Mouse (Mus musculus): ENCODE data around the gene Pde7b. TPM values are rescaled to one million over a fixed set of nuclear protein-coding genes. Genes with fewer than 3 reads are reported as not detected.

Gene Pde7b
- total and polyA plus RNA-seq, 3 experiments, result not detected

DNA sequence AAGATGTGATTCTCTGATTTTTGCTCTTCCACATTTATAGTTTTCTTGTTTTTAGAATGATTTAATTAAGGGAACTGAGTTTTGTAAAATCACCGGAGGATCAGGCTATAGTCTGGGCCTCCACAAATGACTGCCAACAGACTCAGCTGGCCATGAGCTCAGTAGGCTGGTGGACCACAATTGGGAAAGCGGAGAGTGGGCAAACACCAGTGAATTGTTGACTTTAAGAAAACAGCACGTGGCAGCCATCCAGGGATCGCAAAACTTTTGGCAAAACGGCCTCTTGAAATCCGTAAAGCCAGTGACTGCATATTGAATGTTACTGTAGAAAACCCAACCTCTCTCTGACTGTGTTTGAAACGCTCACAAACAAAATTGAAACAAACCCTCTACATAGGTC, 94.8 kb downstream of the Pde7b start:
- TF ChIP-seq MAFK (IDR thresholded peaks at IDR 0.05; ENCODE audit: insufficient replicate concordance, low read length), result no peak
- TF ChIP-seq IRF4 (IDR thresholded peaks at IDR 0.05; ENCODE audit: low read depth, low read length), result no peak
- no peak for TF ChIP-seq ELF1 (IDR thresholded peaks at IDR 0.05; ENCODE audit: low read depth, low read length)
- TF ChIP-seq EP300 (IDR thresholded peaks at IDR 0.05; ENCODE audit: low read length), result no peak
- no peak for TF ChIP-seq PAX5 (IDR thresholded peaks at IDR 0.05; ENCODE audit: low read length)
- TF ChIP-seq BHLHE40 (IDR thresholded peaks at IDR 0.05; ENCODE audit: low read depth, low read length), result no peak
- TF ChIP-seq NRF1 (IDR thresholded peaks at IDR 0.05; ENCODE audit: low read depth, low read length), result no peak
- no peak for TF ChIP-seq MXI1 (IDR thresholded peaks at IDR 0.05; ENCODE audit: low read depth, low read length)
- no peak for TF ChIP-seq ZC3H11A (IDR thresholded peaks at IDR 0.05; ENCODE audit: low read depth, low read length)
- no peak for TF ChIP-seq USF1 (IDR thresholded peaks at IDR 0.05; ENCODE audit: low read depth, low read length)
- TF ChIP-seq GABPA (IDR thresholded peaks at IDR 0.05; ENCODE audit: insufficient replicate concordance, low read depth, low read length), result no peak
- TF ChIP-seq JUND (conservative IDR thresholded peaks at IDR 0.05; ENCODE audit: low read depth, low read length), result no peak
- TF ChIP-seq RCOR1 (conservative IDR thresholded peaks at IDR 0.05; ENCODE audit: low read depth, low read length), result no peak
- no peak for TF ChIP-seq POLR2A (IDR thresholded peaks at IDR 0.05; ENCODE audit: low read depth, low read length)
- TF ChIP-seq E2F4 (IDR thresholded peaks at IDR 0.05; ENCODE audit: insufficient replicate concordance, low read depth, low read length), result no peak
- no peak for TF ChIP-seq TBP (conservative IDR thresholded peaks at IDR 0.05; ENCODE audit: low read depth, low read length)
- TF ChIP-seq UBTF (IDR thresholded peaks at IDR 0.05; ENCODE audit: low read depth, low read length), result no peak
- no peak for TF ChIP-seq ZMIZ1 (IDR thresholded peaks at IDR 0.05; ENCODE audit: low read depth, low read length)
- no peak for TF ChIP-seq ZNF384 (IDR thresholded peaks at IDR 0.05; ENCODE audit: low read depth, low read length)
- in situ Hi-C loops (cut with MboI; ENCODE audit: low pct_ligation_motif_present, low pct_unique_long_range_greater_than_20kb, low sequenced_read_pairs), result no loop called here
- Histone ChIP-seq H3K27me3 (replicated peaks) (no peaks in the 10 kb centered on the region), H3K4me1 (ENCODE audit: control insufficient read depth in 1 of 2, insufficient read depth in 2 of 2) (no peaks in the 10 kb centered on the region), H3K27ac (ENCODE audit: insufficient read depth, low read depth) (no peak overlapping the region), H3K4me3 (replicated peaks in 1 of 3; ENCODE audit: low read depth in 2 of 3, low read length in 2 of 3, poor library complexity in 1 of 3) (no peak overlapping the region), H3K9me3 (replicated peaks; ENCODE audit: low read length) (no peaks in the 10 kb centered on the region), H3K36me3 (replicated peaks in 1 of 2; ENCODE audit: control insufficient read depth in 1 of 2, insufficient read depth in 1 of 2, low read length in 1 of 2) (no peaks in the 10 kb centered on the region), H3K79me2 (replicated peaks; ENCODE audit: control insufficient read depth, extremely low read depth, insufficient read depth, poor library complexity, severe bottlenecking) (no peaks in the 10 kb centered on the region), H3K4me2 (ENCODE audit: insufficient read depth, low read depth, poor library complexity, severe bottlenecking) (no peak overlapping the region), H3K9ac (ENCODE audit: insufficient read depth, low read depth) (no peak overlapping the region)
- dilution Hi-C loops (cut with MboI; ENCODE audit: extremely low pct_ligation_motif_present, extremely low pct_unique_long_range_greater_than_20kb, low sequenced_read_pairs), result no loop called here
- DNase-seq (ENCODE audit: extremely low read depth), result no peak

DNA sequence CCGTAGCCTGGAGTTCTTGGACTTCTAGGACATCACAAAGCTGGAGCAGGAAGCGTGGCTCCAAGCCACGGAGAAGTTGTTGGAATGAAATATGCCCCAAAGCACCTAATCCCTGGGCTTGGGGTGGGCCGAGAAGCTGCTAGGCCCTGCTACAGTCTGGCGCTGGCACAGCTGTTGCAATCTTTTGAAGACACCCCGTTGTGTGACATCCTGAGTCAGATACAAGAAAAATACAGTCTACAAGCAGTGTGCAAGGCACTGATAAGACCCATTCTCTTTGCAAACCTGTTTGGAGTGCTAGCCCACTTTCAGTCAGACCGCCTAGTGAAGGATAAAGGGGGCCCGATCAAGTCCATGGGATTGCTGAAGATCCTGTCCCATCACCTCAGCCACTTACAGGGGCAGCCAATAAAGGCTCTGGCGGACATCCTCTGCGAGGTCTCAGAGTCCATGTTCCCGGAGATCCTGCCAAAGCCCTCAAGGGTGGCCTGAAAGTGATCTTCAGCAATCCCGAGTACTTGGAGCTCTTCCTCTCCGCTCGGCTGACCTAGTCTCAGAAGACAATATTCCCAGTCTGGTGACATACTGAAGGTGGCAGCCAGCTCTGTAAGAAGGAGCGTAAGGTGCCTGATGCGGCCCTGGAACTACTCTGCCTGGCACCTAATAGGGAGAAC, 99.0 kb downstream of the Pde7b start:
- no peaks in the 10 kb centered on the region for H3K4me1 ChIP-seq (ENCODE audit: control insufficient read depth in 1 of 2, insufficient read depth in 2 of 2)
- no peaks in the 10 kb centered on the region for H3K36me3 ChIP-seq (replicated peaks in 1 of 2; ENCODE audit: control insufficient read depth in 1 of 2, insufficient read depth in 1 of 2, low read length in 1 of 2)
- no peak overlapping the region for H3K9ac ChIP-seq (ENCODE audit: insufficient read depth, low read depth)
- no peak for TF ChIP-seq ZNF384 (IDR thresholded peaks at IDR 0.05; ENCODE audit: low read depth, low read length)
- no peak for TF ChIP-seq RAD21 (IDR thresholded peaks at IDR 0.05; ENCODE audit: low read depth, low read length)
- no peak for TF ChIP-seq KAT2A (IDR thresholded peaks at IDR 0.05; ENCODE audit: insufficient replicate concordance, low read length)
- TF ChIP-seq RCOR1 (conservative IDR thresholded peaks at IDR 0.05; ENCODE audit: low read depth, low read length), result no peak
- no peak for TF ChIP-seq PAX5 (IDR thresholded peaks at IDR 0.05; ENCODE audit: low read length)
- TF ChIP-seq EP300 (IDR thresholded peaks at IDR 0.05; ENCODE audit: low read length), result no peak
- TF ChIP-seq USF2 (conservative IDR thresholded peaks at IDR 0.05; ENCODE audit: low read depth, low read length), result no peak
- TF ChIP-seq E2F4 (IDR thresholded peaks at IDR 0.05; ENCODE audit: insufficient replicate concordance, low read depth, low read length), result no peak
- no peak for TF ChIP-seq USF1 (IDR thresholded peaks at IDR 0.05; ENCODE audit: low read depth, low read length)
- no peak for TF ChIP-seq SIN3A (IDR thresholded peaks at IDR 0.05; ENCODE audit: low read length)
- TF ChIP-seq UBTF (IDR thresholded peaks at IDR 0.05; ENCODE audit: low read depth, low read length), result no peak
- no peak for TF ChIP-seq NELFE (IDR thresholded peaks at IDR 0.05; ENCODE audit: low read depth, low read length)
- TF ChIP-seq MEF2A (IDR thresholded peaks at IDR 0.05; ENCODE audit: borderline replicate concordance, low read depth, low read length), result no peak
- no peak for TF ChIP-seq ETS1 (conservative IDR thresholded peaks at IDR 0.05; ENCODE audit: low read depth, low read length)
- TF ChIP-seq MAX (IDR thresholded peaks at IDR 0.05; ENCODE audit: low read length), result no peak
- TF ChIP-seq POLR2A (IDR thresholded peaks at IDR 0.05; ENCODE audit: low read depth, low read length), result no peak
- TF ChIP-seq BHLHE40 (IDR thresholded peaks at IDR 0.05; ENCODE audit: low read depth, low read length), result no peak
- no peak for DNase-seq (ENCODE audit: extremely low read depth)
- no peak overlapping the region for H3K27ac ChIP-seq (ENCODE audit: insufficient read depth, low read depth)
- no peak overlapping the region for H3K4me2 ChIP-seq (ENCODE audit: insufficient read depth, low read depth, poor library complexity, severe bottlenecking)
- H3K27me3 ChIP-seq (replicated peaks), result no peaks in the 10 kb centered on the region
- H3K9me3 ChIP-seq (replicated peaks; ENCODE audit: low read length), result no peaks in the 10 kb centered on the region
- dilution Hi-C loops (cut with MboI; ENCODE audit: extremely low pct_ligation_motif_present, extremely low pct_unique_long_range_greater_than_20kb, low sequenced_read_pairs) (no loop called here), in situ Hi-C loops (cut with MboI; ENCODE audit: low pct_ligation_motif_present, low pct_unique_long_range_greater_than_20kb, low sequenced_read_pairs) (no loop called here)
- no peak overlapping the region for H3K4me3 ChIP-seq (replicated peaks in 1 of 3; ENCODE audit: low read depth in 2 of 3, low read length in 2 of 3, poor library complexity in 1 of 3)
- no peaks in the 10 kb centered on the region for H3K79me2 ChIP-seq (replicated peaks; ENCODE audit: control insufficient read depth, extremely low read depth, insufficient read depth, poor library complexity, severe bottlenecking)

Data from CH12.LX (cell line).